Mouse (Mus musculus) CH12.LX (cell line): ENCODE data around the gene Wnk1. TPM values are rescaled to one million over a fixed set of nuclear protein-coding genes. Genes with fewer than 3 reads are reported as not detected.

Experiments
- DNase-seq: peaks from one replicate; pipeline ENCODE4 v3.0.0-alpha.2; 2013; ENCODE audit errors: extremely low read depth
- H3K27ac ChIP-seq: 2 replicates; pipeline ENCODE4 v1.5.1; 2012; ENCODE audit warnings: low read depth, mild to moderate bottlenecking, control low read depth, moderate library complexity; ENCODE audit not compliant: insufficient read depth
- H3K27me3 ChIP-seq: replicated peaks from 2 replicates; pipeline ENCODE3; 2012; ENCODE audit warnings: inconsistent platforms
- H3K36me3 ChIP-seq, 2 experiments: replicated peaks in 1 of 2; 2 replicates each; pipeline versions ENCODE3 to v1.6.1; 2012; ENCODE audit warnings: inconsistent platforms in 1 of 2, low read length in 1 of 2, mild to moderate bottlenecking in 1 of 2, mixed read lengths in 1 of 2, moderate library complexity in 1 of 2; ENCODE audit not compliant: control insufficient read depth in 1 of 2, insufficient read depth in 1 of 2
- H3K4me1 ChIP-seq, 2 experiments: 2 replicates each; pipeline ENCODE4 v1.6.1; 2012; ENCODE audit warnings: inconsistent platforms in 1 of 2, moderate library complexity in 1 of 2; ENCODE audit not compliant: insufficient read depth in 2 of 2, control insufficient read depth in 1 of 2
- H3K4me2 ChIP-seq: 2 replicates; pipeline ENCODE4 v1.6.1; 2012; ENCODE audit warnings: low read depth, mild to moderate bottlenecking, control low read depth; ENCODE audit not compliant: poor library complexity, insufficient read depth, severe bottlenecking
- H3K4me3 ChIP-seq, 3 experiments: fragments of 150-350 bp in 1 of 3; sonication (generic) in 1 of 3; replicated peaks in 1 of 3; 2 replicates each; pipeline versions ENCODE3 to v1.5.1; 2011 to 2012; ENCODE audit warnings: low read depth in 2 of 3, low read length in 2 of 3, mild to moderate bottlenecking in 2 of 3, moderate library complexity in 2 of 3, control low read depth in 1 of 3, improper control_type of control experiment in 1 of 3, inconsistent platforms in 1 of 3, mixed read lengths in 1 of 3; ENCODE audit not compliant: poor library complexity in 1 of 3
- H3K79me2 ChIP-seq: replicated peaks from 2 replicates; pipeline ENCODE4 v1.6.1; 2012; ENCODE audit warnings: mild to moderate bottlenecking, moderate library complexity; ENCODE audit not compliant: control insufficient read depth, poor library complexity, insufficient read depth, severe bottlenecking; ENCODE audit errors: extremely low read depth
- H3K9ac ChIP-seq: 2 replicates; pipeline ENCODE4 v1.6.1; 2012; ENCODE audit warnings: low read depth, mild to moderate bottlenecking, control low read depth, moderate library complexity; ENCODE audit not compliant: insufficient read depth
- H3K9me3 ChIP-seq: replicated peaks from 2 replicates; pipeline ENCODE3; 2012; ENCODE audit warnings: low read length, inconsistent platforms, mixed read lengths
- BHLHE40 ChIP-seq: IDR thresholded peaks from 2 replicates; pipeline ENCODE4 v1.6.1; 2011; ENCODE audit warnings: mild to moderate bottlenecking, low read depth, low read length, improper control_type of control experiment
- CHD1 ChIP-seq: IDR thresholded peaks from 2 replicates; pipeline ENCODE4 v1.6.1; 2012; ENCODE audit warnings: low read depth, low read length, improper control_type of control experiment, inconsistent platforms
- CHD2 ChIP-seq: IDR thresholded peaks from 2 replicates; pipeline ENCODE4 v1.6.1; 2011; ENCODE audit warnings: low read length, improper control_type of control experiment
- CTCF ChIP-seq, 2 experiments: IDR thresholded peaks in 1 of 2; conservative IDR thresholded peaks in 1 of 2; 2 replicates each; pipeline ENCODE4 v1.5.1; 2011 to 2012; ENCODE audit warnings: low read depth in 2 of 2, low read length in 2 of 2, improper control_type of control experiment in 1 of 2, inconsistent platforms in 1 of 2, mild to moderate bottlenecking in 1 of 2, moderate library complexity in 1 of 2
- ELF1 ChIP-seq: IDR thresholded peaks from 2 replicates; pipeline ENCODE4 v1.6.1; 2014; ENCODE audit warnings: low read depth, mild to moderate bottlenecking, inconsistent platforms, low read length, improper control_type of control experiment
- ETS1 ChIP-seq: conservative IDR thresholded peaks from 2 replicates; pipeline ENCODE4 v1.6.1; 2012; ENCODE audit warnings: low read depth, mild to moderate bottlenecking, inconsistent platforms, low read length, improper control_type of control experiment, moderate library complexity
- HCFC1 ChIP-seq: IDR thresholded peaks from 2 replicates; pipeline ENCODE4 v1.6.1; 2012; ENCODE audit warnings: low read depth, mild to moderate bottlenecking, inconsistent platforms, low read length, improper control_type of control experiment
- IRF4 ChIP-seq: IDR thresholded peaks from 2 replicates; pipeline ENCODE4 v1.6.1; 2014; ENCODE audit warnings: low read depth, mild to moderate bottlenecking, inconsistent platforms, low read length, improper control_type of control experiment
- JUN ChIP-seq: IDR thresholded peaks from 2 replicates; pipeline ENCODE4 v1.6.1; 2011; ENCODE audit warnings: low read depth, mild to moderate bottlenecking, low read length, improper control_type of control experiment, moderate library complexity; ENCODE audit not compliant: insufficient read depth
- JUND ChIP-seq: conservative IDR thresholded peaks from 2 replicates; pipeline ENCODE4 v1.6.1; 2011; ENCODE audit warnings: low read depth, low read length, improper control_type of control experiment
- MAX ChIP-seq: IDR thresholded peaks from 2 replicates; pipeline ENCODE4 v1.6.1; 2011; ENCODE audit warnings: low read length, improper control_type of control experiment
- MEF2A ChIP-seq: IDR thresholded peaks from 2 replicates; pipeline ENCODE4 v1.6.1; 2014; ENCODE audit warnings: low read depth, mild to moderate bottlenecking, inconsistent platforms, low read length, improper control_type of control experiment, borderline replicate concordance
- MYC ChIP-seq: IDR thresholded peaks from 2 replicates; pipeline ENCODE4 v1.6.1; 2011; ENCODE audit warnings: low read depth, mild to moderate bottlenecking, improper control_type of control experiment, low read length
- NELFE ChIP-seq: IDR thresholded peaks from 2 replicates; pipeline ENCODE4 v1.6.1; 2011; ENCODE audit warnings: low read depth, low read length, improper control_type of control experiment
- PAX5 ChIP-seq: IDR thresholded peaks from 2 replicates; pipeline ENCODE4 v1.6.1; 2012; ENCODE audit warnings: low read length, inconsistent platforms, mixed read lengths
- POLR2A ChIP-seq: IDR thresholded peaks from 2 replicates; pipeline ENCODE4 v1.6.1; 2011; ENCODE audit warnings: low read depth, mild to moderate bottlenecking, improper control_type of control experiment, low read length
- RCOR1 ChIP-seq: conservative IDR thresholded peaks from 2 replicates; pipeline ENCODE4 v1.6.1; 2012; ENCODE audit warnings: low read depth, mild to moderate bottlenecking, inconsistent platforms, low read length, improper control_type of control experiment
- SIN3A ChIP-seq: IDR thresholded peaks from 2 replicates; pipeline ENCODE4 v1.6.1; 2012; ENCODE audit warnings: low read length, improper control_type of control experiment, inconsistent platforms
- TBP ChIP-seq: conservative IDR thresholded peaks from 2 replicates; pipeline ENCODE4 v1.6.1; 2011; ENCODE audit warnings: low read depth, low read length, improper control_type of control experiment
- TCF12 ChIP-seq: IDR thresholded peaks from 2 replicates; pipeline ENCODE4 v1.6.1; 2014; ENCODE audit warnings: low read depth, mild to moderate bottlenecking, inconsistent platforms, low read length, improper control_type of control experiment
- USF1 ChIP-seq: IDR thresholded peaks from 2 replicates; pipeline ENCODE4 v1.6.1; 2014; ENCODE audit warnings: low read depth, mild to moderate bottlenecking, inconsistent platforms, low read length, improper control_type of control experiment
- USF2 ChIP-seq: conservative IDR thresholded peaks from 2 replicates; pipeline ENCODE4 v1.6.1; 2011; ENCODE audit warnings: low read depth, low read length, improper control_type of control experiment
- ZC3H11A ChIP-seq: IDR thresholded peaks from 2 replicates; pipeline ENCODE4 v1.6.1; 2012; ENCODE audit warnings: low read depth, mild to moderate bottlenecking, inconsistent platforms, low read length, improper control_type of control experiment
- ZKSCAN1 ChIP-seq: IDR thresholded peaks from 2 replicates; pipeline ENCODE4 v1.6.1; 2012; ENCODE audit warnings: low read depth, inconsistent platforms, low read length, improper control_type of control experiment, borderline replicate concordance
- ZNF384 ChIP-seq: IDR thresholded peaks from 2 replicates; pipeline ENCODE4 v1.6.1; 2012; ENCODE audit warnings: low read depth, low read length, improper control_type of control experiment, inconsistent platforms
- dilution Hi-C: fragments of 300-500 bp; cut with MboI; formaldehyde crosslinking; loops from 2 replicates; pipeline ENCODE4 v1.14.3; 2020; ENCODE audit warnings: low sequenced_read_pairs; ENCODE audit not compliant: extremely low pct_unique_long_range_greater_than_20kb, extremely low pct_ligation_motif_present
- in situ Hi-C: fragments of 300-500 bp; cut with MboI; formaldehyde crosslinking; loops from 3 replicates; pipeline ENCODE4 v1.14.3; 2019; ENCODE audit warnings: low sequenced_read_pairs, low pct_ligation_motif_present, low pct_unique_long_range_greater_than_20kb, mixed read lengths
- polyA plus RNA-seq: library from polyadenylated mRNA; unstranded; fragments of >175 nt; gene quantifications from 2 replicates; pipeline ENCODE4 v1.2.1, GENCODE M21; 2012; ENCODE audit warnings: low read depth; ENCODE audit not compliant: insufficient read length
- total RNA-seq, 2 experiments: library from RNA; depleted of rRNA; stranded (reverse); fragments of 300-350 nt in 1 of 2; fragments of >200 nt in 1 of 2; gene quantifications; 2 replicates each; pipeline ENCODE4 v1.2.3; 2012 to 2014

Wnk1 gene
- total and polyA plus RNA-seq, 3 experiments: 97.2 to 216 (median 125) TPM

DNA sequence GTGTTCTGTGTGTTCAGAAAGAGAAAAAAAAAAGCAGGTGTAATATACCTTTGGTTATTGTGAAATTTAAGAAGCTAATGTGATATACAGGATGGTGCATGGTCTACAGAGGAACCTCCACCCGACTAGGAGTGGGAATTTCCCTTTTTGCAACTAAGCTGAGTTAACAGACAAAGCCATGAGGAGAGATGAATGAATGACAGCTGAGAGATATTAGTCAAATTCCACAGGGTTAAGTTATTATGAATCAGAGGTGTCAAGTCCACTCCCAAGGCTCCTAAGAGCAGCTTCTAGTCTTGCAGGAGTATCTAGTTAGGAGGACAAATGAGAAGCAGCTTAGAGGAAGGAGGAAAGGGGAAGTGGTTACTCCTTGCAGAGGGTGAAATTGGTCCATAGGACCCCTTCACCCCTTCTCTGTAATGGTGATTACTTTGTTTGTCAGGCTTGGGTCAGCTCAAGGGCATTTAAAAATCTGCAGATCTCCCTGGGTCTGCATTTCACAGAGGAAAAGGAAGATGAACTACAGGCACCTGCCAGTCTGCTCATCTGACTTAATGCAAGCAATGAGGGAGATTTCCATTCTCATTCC is 4.3 kb upstream of the Wnk1 start (continued):
- TF ChIP-seq TCF12 (peak; percentile 25; the same call in 1 of the 2 replicates), NELFE (no peak), HCFC1 (no peak), MAX (peak; percentile 56; the same call in 1 of the 2 replicates), MEF2A (no peak), RCOR1 (0 out of 2 replicates have a peak, but pooled peaks have one; percentile 16), JUND (no peak)

DNA sequence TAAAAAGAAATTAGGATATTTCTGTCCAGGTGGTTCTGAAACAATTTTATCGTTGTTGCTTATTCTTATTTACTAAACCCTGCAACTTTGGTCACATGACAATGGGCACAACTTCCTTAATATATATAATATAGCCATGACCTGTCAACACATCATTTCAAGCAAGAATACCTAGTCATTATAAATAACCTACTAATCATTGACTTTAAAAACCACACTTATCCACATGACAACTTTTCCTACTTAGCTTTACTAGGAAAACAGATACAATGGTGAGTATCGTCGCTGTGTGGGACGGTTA is 2.0 kb upstream of the Wnk1 start:
- Histone ChIP-seq H3K4me2 (peak overlapping the region; percentile 29; the same call in 1 of the 2 replicates), H3K9me3 (no peaks in the 10 kb centered on the region), H3K4me3 (peak overlapping the region in 1 of 3 experiments; percentile 54), H3K79me2 (peaks cover 29% of the 10 kb centered on the region), H3K4me1 (peaks cover 3 to 25% of the 10 kb centered on the region in 2 experiments), H3K36me3 (peaks cover 12 to 20% of the 10 kb centered on the region in 2 experiments)
- DNase-seq: no peak
- in situ Hi-C loops: no loop called here
- dilution Hi-C loops: no loop called here
- TF ChIP-seq USF1: peak; percentile 39
- TF ChIP-seq TCF12: no peak
- TF ChIP-seq CHD1: 0 out of 2 replicates have a peak, but pooled peaks have one; percentile 2
- TF ChIP-seq, all 38 proteins: peak for 2
- Histone ChIP-seq H3K27ac (no peak overlapping the region), H3K27me3 (no peaks in the 10 kb centered on the region), H3K9ac (no peak overlapping the region)

DNA sequence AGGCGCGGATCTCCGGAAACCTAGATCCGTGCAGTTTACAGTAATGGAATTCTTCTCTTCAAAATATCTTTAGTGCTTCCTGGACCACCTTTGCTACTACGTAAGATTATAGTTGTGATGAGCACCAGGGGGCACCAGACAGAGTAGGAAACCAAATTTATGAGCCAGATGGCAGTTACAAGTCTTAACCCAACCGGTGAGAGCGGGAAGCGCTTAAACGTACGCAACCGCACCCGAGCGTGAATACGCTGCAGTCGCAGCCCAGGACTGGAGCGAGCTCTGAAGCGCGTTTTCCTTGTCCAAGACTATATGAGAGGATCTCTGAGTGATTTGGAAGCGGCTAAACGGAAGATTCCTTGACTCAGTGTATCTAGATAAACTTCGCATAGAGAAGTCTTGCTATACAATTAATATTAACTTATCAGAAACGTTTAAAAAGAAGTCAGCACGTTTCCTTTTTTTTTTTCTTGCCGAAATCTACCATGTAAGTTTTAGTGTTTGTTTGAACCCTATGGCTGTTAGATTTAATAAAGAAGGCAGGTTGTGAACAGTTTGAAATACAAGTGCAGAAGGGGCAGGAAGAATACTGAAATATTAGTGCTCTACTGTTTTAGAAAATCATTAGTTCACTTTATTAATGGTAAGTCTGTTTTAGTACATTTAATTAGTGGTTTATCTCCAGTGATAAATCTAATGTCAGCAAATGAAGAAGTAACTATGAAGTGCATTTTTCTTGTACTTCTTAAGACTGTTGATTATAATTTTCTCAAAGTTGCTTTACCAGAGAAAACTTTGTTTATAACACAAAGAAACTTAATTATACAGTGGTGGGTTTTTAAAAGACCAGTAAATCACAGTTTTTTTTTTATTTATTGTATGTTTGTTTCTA is 1.4 kb upstream of the Wnk1 start:
- Histone ChIP-seq H3K9me3 (no peaks in the 10 kb centered on the region), H3K27ac (peak overlapping the region; percentile 92; the same call in 1 of the 2 replicates), H3K4me3 (peak overlapping the region; percentile 73 to 93 (median 84)), H3K36me3 (peaks cover 12 to 20% of the 10 kb centered on the region in 2 experiments), H3K79me2 (peaks cover 33% of the 10 kb centered on the region), H3K4me1 (peaks cover 3 to 25% of the 10 kb centered on the region in 2 experiments), H3K4me2 (peak overlapping the region; percentile 96), H3K27me3 (no peaks in the 10 kb centered on the region), H3K9ac (peak overlapping the region; percentile 99)
- DNase-seq: peak; percentile 97
- dilution Hi-C loops (no loop called here), in situ Hi-C loops (loop anchor here (5.0 to 10.0 kb wide), 2 partner anchors 115 to 147 kb away; no protein-coding TSS in a partner anchor)
- TF ChIP-seq POLR2A (peak; percentile 71), PAX5 (no peak), ETS1 (no peak; the same call in 1 of the 2 replicates), MYC (peak; percentile 69; the same call in 1 of the 2 replicates), ZC3H11A (peak; percentile 74), CTCF (conservative IDR thresholded peaks at IDR 0.05 in 1 of 2, IDR thresholded peaks at IDR 0.05 in 1 of 2; ENCODE audit: low read depth in 2 of 2, low read length in 2 of 2) (peak in 1 of 2 experiments; percentile 89; a peak in 2 of 4 replicates), BHLHE40 (peak; percentile 55), SIN3A (peak; percentile 57; the same call in 1 of the 2 replicates), MEF2A (peak; percentile 45; the same call in 1 of the 2 replicates), USF2 (no peak), ZKSCAN1 (no peak), IRF4 (peak; percentile 52; the same call in 1 of the 2 replicates), CHD2 (no peak), JUN (no peak), NELFE (0 out of 2 replicates have a peak, but pooled peaks have one; percentile 39), JUND (no peak), CHD1 (peak; percentile 88), ZNF384 (peak; percentile 59; the same call in 1 of the 2 replicates), ELF1 (peak; percentile 51; the same call in 1 of the 2 replicates), MAX (0 out of 2 replicates have a peak, but pooled peaks have one; percentile 7), HCFC1 (0 out of 2 replicates have a peak, but pooled peaks have one; percentile 20), TBP (peak; percentile 80)
